Mouse (Mus musculus): ENCODE results near the gene Gpr152. TPM values are rescaled to one million over a fixed set of nuclear protein-coding genes. Genes with fewer than 3 reads are reported as not detected.

Gene Gpr152
- polyA plus RNA-seq, 1 experiment from 2014 or later: not detected

DNA sequence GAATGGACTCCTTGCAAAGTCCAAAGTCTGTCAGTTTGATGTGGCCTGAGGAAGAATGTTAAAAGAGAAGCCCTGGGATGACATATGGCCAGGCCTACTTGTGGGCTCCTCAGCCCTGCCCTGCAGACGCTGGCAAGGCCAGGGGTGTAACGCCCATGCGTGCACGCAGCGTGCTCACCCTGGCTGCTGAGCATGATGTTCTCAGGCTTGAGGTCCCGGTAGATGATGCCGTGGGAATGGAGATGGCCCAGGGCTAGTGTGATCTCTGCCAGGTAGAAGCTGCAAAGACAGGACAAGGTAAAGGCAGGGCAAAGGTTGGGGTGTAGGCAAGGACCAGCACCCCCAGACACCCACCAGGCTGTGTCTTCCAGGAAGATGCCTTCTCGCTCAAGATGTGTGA lies 19.5 kb downstream of the Gpr152 start:
- no peak for ATAC-seq (ENCODE audit: insufficient number of reproducible peaks, insufficient read depth, low FRiP score, low read depth)
- WGBS: 90% methylated on average over 8 of the region's 8 CpGs
- peaks cover 70% of the 10 kb centered on the region for H3K36me3 ChIP-seq (ENCODE audit: control insufficient read depth, insufficient read depth, low read length)
- no peaks in the 10 kb centered on the region for H3K27me3 ChIP-seq (ENCODE audit: control insufficient read depth, insufficient read depth, low read length)
- no peak overlapping the region for H3K27ac ChIP-seq (replicated peaks in 1 of 2; ENCODE audit: control insufficient read depth in 1 of 2, insufficient read depth in 1 of 2, low read depth in 2 of 2, low read length in 2 of 2)
- H3K4me2 ChIP-seq (ENCODE audit: low read length): no peak overlapping the region
- H3K9ac ChIP-seq (ENCODE audit: low read length): no peak overlapping the region
- no peak overlapping the region for H3K4me3 ChIP-seq (ENCODE audit: control insufficient read depth in 1 of 2, insufficient read depth in 1 of 2, low read depth in 1 of 2, low read length in 2 of 2)
- H3K9me3 ChIP-seq (ENCODE audit: control insufficient read depth, low read length): no peaks in the 10 kb centered on the region
- H3K4me1 ChIP-seq (ENCODE audit: control insufficient read depth in 2 of 2, insufficient read depth in 2 of 2, low read length in 2 of 2): peaks cover 4 to 8% of the 10 kb centered on the region in 2 experiments; a peak in 3 of 4 replicates

DNA sequence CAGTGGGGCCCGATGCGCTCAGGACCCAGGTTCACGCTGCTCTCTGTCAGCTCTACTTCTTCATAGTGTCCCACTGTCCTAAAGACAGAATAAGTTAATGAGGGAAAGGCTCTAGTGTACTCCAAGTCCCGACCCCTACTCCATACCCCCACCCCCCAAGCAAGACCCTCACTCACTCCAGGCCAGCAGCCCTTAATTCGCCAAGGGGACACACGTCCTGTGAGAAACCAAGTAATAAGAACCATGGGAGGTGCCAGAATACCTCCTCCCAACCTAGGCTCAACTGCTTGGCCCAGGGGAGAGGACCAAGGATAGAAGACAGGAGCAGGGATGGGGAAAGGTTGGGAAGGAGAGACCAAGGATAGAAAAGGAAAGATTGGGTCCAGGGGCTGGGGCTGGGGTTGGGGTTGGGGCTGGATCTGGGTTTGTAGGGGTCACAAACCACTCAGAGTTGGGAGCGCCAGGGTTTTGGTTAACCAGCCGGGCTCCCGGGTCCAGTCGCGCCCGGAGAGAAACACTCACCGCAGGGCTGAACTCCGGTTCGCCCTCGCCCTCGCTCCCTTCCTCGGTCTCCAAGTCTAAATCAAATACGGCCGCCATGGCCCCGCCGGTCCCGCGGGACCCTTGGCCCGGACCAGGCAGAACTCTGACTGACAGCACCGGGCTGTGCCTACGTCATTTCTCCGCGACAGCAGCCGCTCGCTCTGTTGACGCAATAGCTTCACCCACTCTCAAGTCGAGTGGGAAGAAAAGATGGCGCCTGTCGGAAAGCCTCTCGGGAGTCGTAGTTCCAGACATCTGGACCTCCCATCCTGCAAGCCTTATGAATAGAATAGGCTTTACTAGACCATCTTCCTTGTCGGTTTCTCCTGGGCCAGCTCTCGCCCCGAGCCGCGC lies 23.3 kb downstream of the Gpr152 start, which contains the start of gene Rps6kb2:
Gene Rps6kb2 (minus strand): TSS at position 709 of the 897 bp plus-strand sequence.
- Histone ChIP-seq H3K9ac (ENCODE audit: low read length) (peak within 1 kb of the TSS; percentile 90), H3K9me3 (ENCODE audit: control insufficient read depth, low read length) (no peaks in the 10 kb centered on the region), H3K4me1 (ENCODE audit: control insufficient read depth in 2 of 2, insufficient read depth in 2 of 2, low read length in 2 of 2) (peaks cover 14 to 21% of the 10 kb centered on the region in 2 experiments; a peak in 3 of 4 replicates), H3K4me2 (ENCODE audit: low read length) (peak within 1 kb of the TSS; percentile 95), H3K27me3 (ENCODE audit: control insufficient read depth, insufficient read depth, low read length) (no peaks in the 10 kb centered on the region), H3K4me3 (ENCODE audit: control insufficient read depth in 1 of 2, insufficient read depth in 1 of 2, low read depth in 1 of 2, low read length in 2 of 2) (peak within 1 kb of the TSS; percentile 63 to 78), H3K27ac (replicated peaks in 1 of 2; ENCODE audit: control insufficient read depth in 1 of 2, insufficient read depth in 1 of 2, low read depth in 2 of 2, low read length in 2 of 2) (peak within 1 kb of the TSS in 1 of 2 experiments; percentile 37; a peak in 1 of 4 replicates), H3K36me3 (ENCODE audit: control insufficient read depth, insufficient read depth, low read length) (peaks cover 39% of the 10 kb centered on the region)
- ATAC-seq (ENCODE audit: insufficient number of reproducible peaks, insufficient read depth, low FRiP score, low read depth): peak; percentile 70
- 7% methylated on average over 42 of the region's 42 CpGs for WGBS

- no peak for ATAC-seq (ENCODE audit: insufficient number of reproducible peaks, insufficient read depth, low FRiP score, low read depth)
- Histone ChIP-seq H3K9me3 (ENCODE audit: control insufficient read depth, low read length) (no peaks in the 10 kb centered on the region), H3K4me3 (ENCODE audit: control insufficient read depth in 1 of 2, insufficient read depth in 1 of 2, low read depth in 1 of 2, low read length in 2 of 2) (peak overlapping the region; percentile 63 to 78), H3K4me2 (ENCODE audit: low read length) (peak overlapping the region; percentile 95), H3K4me1 (ENCODE audit: control insufficient read depth in 2 of 2, insufficient read depth in 2 of 2, low read length in 2 of 2) (peaks cover 14 to 21% of the 10 kb centered on the region in 2 experiments; a peak in 3 of 4 replicates), H3K27me3 (ENCODE audit: control insufficient read depth, insufficient read depth, low read length) (no peaks in the 10 kb centered on the region), H3K36me3 (ENCODE audit: control insufficient read depth, insufficient read depth, low read length) (peaks cover 33% of the 10 kb centered on the region), H3K27ac (replicated peaks in 1 of 2; ENCODE audit: control insufficient read depth in 1 of 2, insufficient read depth in 1 of 2, low read depth in 2 of 2, low read length in 2 of 2) (peak overlapping the region in 1 of 2 experiments; percentile 37; a peak in 1 of 4 replicates), H3K9ac (ENCODE audit: low read length) (peak overlapping the region; percentile 90)
- 33% methylated on average over 4 of the region's 4 CpGs for WGBS
These were observed 23.9 kb downstream of the Gpr152 start for GRCm38 (mm10) chr19:4163543-4163887.

DNA sequence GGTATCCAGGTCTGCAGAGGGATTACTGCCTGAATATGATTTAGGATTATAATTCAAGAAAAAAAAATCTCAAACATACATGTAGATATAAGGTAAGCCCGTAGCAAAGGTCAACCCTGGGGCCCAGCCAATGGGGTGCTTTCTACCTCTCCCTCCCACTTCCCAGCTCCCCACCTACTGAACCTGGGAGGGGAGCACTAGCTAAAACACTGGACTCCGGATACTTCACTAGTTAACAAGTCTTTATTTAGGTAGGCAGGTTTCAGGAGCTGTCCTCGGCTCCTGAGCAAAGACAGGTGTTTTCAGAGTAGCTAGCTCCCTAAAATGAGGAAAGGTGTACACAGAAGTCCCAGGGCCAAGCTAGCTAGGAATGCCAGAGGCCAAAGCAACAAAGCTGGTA lies 24.5 kb downstream of the Gpr152 start:
- H3K4me2 ChIP-seq (ENCODE audit: low read length): no peak overlapping the region
- ATAC-seq (ENCODE audit: insufficient number of reproducible peaks, insufficient read depth, low FRiP score, low read depth): no peak
- H3K4me1 ChIP-seq (ENCODE audit: control insufficient read depth in 2 of 2, insufficient read depth in 2 of 2, low read length in 2 of 2): peaks cover 14 to 21% of the 10 kb centered on the region in 2 experiments; a peak in 3 of 4 replicates
- no peak overlapping the region for H3K9ac ChIP-seq (ENCODE audit: low read length)
- 85% methylated on average over 3 of the region's 3 CpGs for WGBS
- no peaks in the 10 kb centered on the region for H3K9me3 ChIP-seq (ENCODE audit: control insufficient read depth, low read length)
- H3K27ac ChIP-seq (replicated peaks in 1 of 2; ENCODE audit: control insufficient read depth in 1 of 2, insufficient read depth in 1 of 2, low read depth in 2 of 2, low read length in 2 of 2): no peak overlapping the region
- H3K27me3 ChIP-seq (ENCODE audit: control insufficient read depth, insufficient read depth, low read length): no peaks in the 10 kb centered on the region
- H3K36me3 ChIP-seq (ENCODE audit: control insufficient read depth, insufficient read depth, low read length): peaks cover 27% of the 10 kb centered on the region
- H3K4me3 ChIP-seq (ENCODE audit: control insufficient read depth in 1 of 2, insufficient read depth in 1 of 2, low read depth in 1 of 2, low read length in 2 of 2): no peak overlapping the region

DNA sequence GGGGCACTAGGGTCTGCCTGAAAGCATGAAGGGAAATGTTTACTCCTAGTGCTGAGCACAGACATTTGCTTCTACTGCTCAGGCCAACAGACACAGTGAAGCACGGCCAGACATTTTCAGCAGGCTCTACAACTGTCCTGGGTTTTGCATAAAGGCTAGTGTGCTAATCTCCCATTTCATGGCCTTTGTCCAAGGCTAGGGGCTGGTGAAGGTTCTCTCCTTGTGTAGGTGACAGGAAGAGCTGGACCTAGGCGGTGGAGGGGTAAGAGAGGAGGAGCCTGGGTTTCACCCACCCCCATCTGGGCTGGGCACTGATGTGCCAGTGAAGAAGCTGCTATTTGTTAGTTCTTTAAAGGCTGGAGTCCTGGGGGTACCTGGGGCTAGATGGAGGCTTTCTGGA lies 25.1 kb downstream of the Gpr152 start:
- 75% methylated on average over 2 of the region's 2 CpGs for WGBS
- no peaks in the 10 kb centered on the region for H3K27me3 ChIP-seq (ENCODE audit: control insufficient read depth, insufficient read depth, low read length)
- H3K4me3 ChIP-seq (ENCODE audit: control insufficient read depth in 1 of 2, insufficient read depth in 1 of 2, low read depth in 1 of 2, low read length in 2 of 2): no peak overlapping the region
- no peak overlapping the region for H3K4me2 ChIP-seq (ENCODE audit: low read length)
- no peak overlapping the region for H3K27ac ChIP-seq (replicated peaks in 1 of 2; ENCODE audit: control insufficient read depth in 1 of 2, insufficient read depth in 1 of 2, low read depth in 2 of 2, low read length in 2 of 2)
- peaks cover 21% of the 10 kb centered on the region for H3K36me3 ChIP-seq (ENCODE audit: control insufficient read depth, insufficient read depth, low read length)
- H3K9me3 ChIP-seq (ENCODE audit: control insufficient read depth, low read length): no peaks in the 10 kb centered on the region
- no peak overlapping the region for H3K9ac ChIP-seq (ENCODE audit: low read length)
- ATAC-seq (ENCODE audit: insufficient number of reproducible peaks, insufficient read depth, low FRiP score, low read depth): no peak
- H3K4me1 ChIP-seq (ENCODE audit: control insufficient read depth in 2 of 2, insufficient read depth in 2 of 2, low read length in 2 of 2): peaks cover 15 to 22% of the 10 kb centered on the region in 2 experiments; a peak in 3 of 4 replicates

GRCm38 (mm10) chr19:4166678-4167476 lies 27.3 kb downstream of the Gpr152 start:
- 28% methylated on average over 9 of the region's 9 CpGs for WGBS
- H3K9ac ChIP-seq (ENCODE audit: low read length): peak overlapping the region; percentile 55
- no peak for ATAC-seq (ENCODE audit: insufficient number of reproducible peaks, insufficient read depth, low FRiP score, low read depth)

DNA sequence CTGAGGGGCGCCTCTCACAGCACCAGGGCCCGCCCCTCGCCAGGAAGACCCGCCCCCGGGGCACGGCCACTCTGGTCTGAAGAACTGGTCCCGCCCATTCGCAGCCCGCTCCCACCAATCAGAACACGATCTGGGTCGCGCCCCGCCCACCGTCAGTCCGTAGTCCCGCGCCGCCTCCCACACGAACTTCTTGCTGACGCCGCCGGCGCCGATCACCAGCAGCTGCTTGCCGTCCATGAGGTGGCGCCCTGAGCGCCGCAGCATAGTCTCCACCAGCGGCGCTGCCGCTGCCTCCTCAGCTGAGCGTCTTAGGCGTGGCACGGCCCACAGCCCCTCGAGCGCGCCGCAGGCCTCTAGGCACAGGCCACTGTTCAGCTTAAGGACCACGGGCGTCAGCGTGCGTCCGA lies 29.8 kb downstream of the Gpr152 start:
- peak; percentile 89 for ATAC-seq (ENCODE audit: insufficient number of reproducible peaks, insufficient read depth, low FRiP score, low read depth)
- Histone ChIP-seq H3K36me3 (ENCODE audit: control insufficient read depth, insufficient read depth, low read length) (no peaks in the 10 kb centered on the region), H3K4me1 (ENCODE audit: control insufficient read depth in 2 of 2, insufficient read depth in 2 of 2, low read length in 2 of 2) (peaks cover 29 to 50% of the 10 kb centered on the region in 2 experiments), H3K4me3 (ENCODE audit: control insufficient read depth in 1 of 2, insufficient read depth in 1 of 2, low read depth in 1 of 2, low read length in 2 of 2) (peak overlapping the region; percentile 46), H3K9me3 (ENCODE audit: control insufficient read depth, low read length) (no peaks in the 10 kb centered on the region), H3K27me3 (ENCODE audit: control insufficient read depth, insufficient read depth, low read length) (no peaks in the 10 kb centered on the region), H3K9ac (ENCODE audit: low read length) (peak overlapping the region; percentile 86), H3K4me2 (ENCODE audit: low read length) (peak overlapping the region; percentile 91), H3K27ac (replicated peaks in 1 of 2; ENCODE audit: control insufficient read depth in 1 of 2, insufficient read depth in 1 of 2, low read depth in 2 of 2, low read length in 2 of 2) (peak overlapping the region; percentile 74 to 92)
- WGBS: under 1% methylated on average over 43 of the region's 43 CpGs

More at GRCm38 (mm10) chr19:4166678-4167476, 27.3 kb downstream of the Gpr152 start:
- Histone ChIP-seq H3K4me3 (ENCODE audit: control insufficient read depth in 1 of 2, insufficient read depth in 1 of 2, low read depth in 1 of 2, low read length in 2 of 2) (no peak overlapping the region), H3K36me3 (ENCODE audit: control insufficient read depth, insufficient read depth, low read length) (peaks cover 2% of the 10 kb centered on the region), H3K4me2 (ENCODE audit: low read length) (no peak overlapping the region), H3K27me3 (ENCODE audit: control insufficient read depth, insufficient read depth, low read length) (no peaks in the 10 kb centered on the region), H3K4me1 (ENCODE audit: control insufficient read depth in 2 of 2, insufficient read depth in 2 of 2, low read length in 2 of 2) (peaks cover 29 to 43% of the 10 kb centered on the region in 2 experiments), H3K9me3 (ENCODE audit: control insufficient read depth, low read length) (no peaks in the 10 kb centered on the region), H3K27ac (replicated peaks in 1 of 2; ENCODE audit: control insufficient read depth in 1 of 2, insufficient read depth in 1 of 2, low read depth in 2 of 2, low read length in 2 of 2) (peak overlapping the region; percentile 64 to 83)

All from heart, embryonic 14.5 days (tissue).